Mouse (Mus musculus) stomach, embryonic 15.5 days (tissue): ENCODE measurements around the gene Zfp719. TPM values are rescaled to one million over a fixed set of nuclear protein-coding genes. Genes with fewer than 3 reads are reported as not detected.
A peak's percentile ranks its signal among the peaks of the same experiment; 100 is the strongest.

Experiments used
- ATAC-seq: fragments of 200-750 bp; cut with Nextera tagmentation; 2 replicates; pipeline ENCODE4 v1.8.0; 2017; ENCODE audit warnings: low read depth, moderate number of reproducible peaks, moderate TSS enrichment; ENCODE audit not compliant: insufficient read depth, low FRiP score
- H3K27ac ChIP-seq: fragments of 300-500 bp; sonication (generic); 2 replicates; pipeline ENCODE4 v1.5.1; 2015; ENCODE audit warnings: mild to moderate bottlenecking, inconsistent platforms
- H3K27me3 ChIP-seq: fragments of 300-500 bp; sonication (generic); replicated peaks from 2 replicates; pipeline ENCODE4 v1.6.1; 2015; ENCODE audit warnings: inconsistent platforms
- H3K36me3 ChIP-seq: fragments of 300-500 bp; sonication (generic); 2 replicates; pipeline ENCODE4 v1.6.1; 2015; ENCODE audit warnings: inconsistent platforms
- H3K4me1 ChIP-seq: fragments of 300-500 bp; sonication (generic); 2 replicates; pipeline ENCODE4 v1.6.1; 2015; ENCODE audit warnings: inconsistent platforms
- H3K4me2 ChIP-seq: fragments of 300-500 bp; sonication (generic); 2 replicates; pipeline ENCODE4 v1.6.1; 2015; ENCODE audit warnings: mild to moderate bottlenecking, inconsistent platforms
- H3K4me3 ChIP-seq: fragments of 300-500 bp; sonication (generic); replicated peaks from 2 replicates; pipeline ENCODE4 v1.5.1; 2015; ENCODE audit warnings: inconsistent platforms
- H3K9ac ChIP-seq: fragments of 300-500 bp; sonication (generic); 2 replicates; pipeline ENCODE4 v1.6.1; 2015; ENCODE audit warnings: inconsistent platforms
- H3K9me3 ChIP-seq: fragments of 300-500 bp; sonication (generic); 2 replicates; pipeline ENCODE4 v1.6.1; 2016; ENCODE audit warnings: inconsistent platforms
- WGBS: fragments of 180-500 bp; shearing (Covaris S2); methylation state at CpG from one replicate; pipeline ENCODE4 v1.1.7; 2015; 5-methylcytosine and 5-hydroxymethylcytosine counted together
- polyA plus RNA-seq: library from polyadenylated mRNA; unstranded; fragments of >200 nt; fragmentation: Nextera tagmentation; extraction: Ambion mirVana; gene quantifications from 2 replicates; pipeline ENCODE4 v1.2.1, GENCODE M21; 2015

Zfp719 gene
- polyA plus RNA-seq, 1 experiment from 2014 or later = 10.3 TPM

DNA sequence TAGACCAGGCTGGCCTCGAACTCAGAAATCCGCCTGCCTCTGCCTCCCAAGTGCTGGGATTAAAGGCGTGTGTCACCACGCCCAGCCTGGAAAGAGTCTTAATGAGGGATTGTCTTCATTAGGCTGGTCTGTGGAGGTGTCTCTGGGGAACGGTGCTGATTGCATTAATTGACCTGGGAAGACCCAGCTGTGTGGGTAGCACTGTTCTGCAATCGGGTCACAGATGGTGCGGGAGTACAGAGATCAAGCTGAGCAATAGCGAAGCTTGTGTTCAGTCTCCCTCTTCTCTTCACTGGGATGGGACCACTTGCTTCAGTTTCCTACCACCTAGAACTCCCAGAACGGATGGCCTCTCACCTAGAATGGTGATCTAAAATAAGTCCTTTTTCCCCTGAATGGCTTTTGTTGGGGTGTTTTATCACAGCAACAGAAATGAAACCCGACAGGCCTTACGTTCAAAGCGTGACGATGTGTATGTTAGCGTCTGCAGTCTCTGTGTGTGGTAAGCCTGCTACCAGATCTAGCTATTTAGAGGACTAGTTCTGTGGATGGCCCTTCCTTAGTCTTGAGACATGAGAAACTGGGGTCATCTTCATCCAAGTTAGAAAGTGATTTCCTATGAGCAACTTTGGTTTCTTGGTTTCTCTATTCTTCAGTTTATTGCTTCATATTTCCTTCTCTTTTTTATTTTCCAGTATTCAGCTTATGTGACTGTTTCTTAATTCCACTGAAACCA, 34.6 kb downstream of the Zfp719 start:
- H3K27ac ChIP-seq = no peak overlapping the region
- 88% methylated on average over 14 of the region's 14 CpGs for WGBS

DNA sequence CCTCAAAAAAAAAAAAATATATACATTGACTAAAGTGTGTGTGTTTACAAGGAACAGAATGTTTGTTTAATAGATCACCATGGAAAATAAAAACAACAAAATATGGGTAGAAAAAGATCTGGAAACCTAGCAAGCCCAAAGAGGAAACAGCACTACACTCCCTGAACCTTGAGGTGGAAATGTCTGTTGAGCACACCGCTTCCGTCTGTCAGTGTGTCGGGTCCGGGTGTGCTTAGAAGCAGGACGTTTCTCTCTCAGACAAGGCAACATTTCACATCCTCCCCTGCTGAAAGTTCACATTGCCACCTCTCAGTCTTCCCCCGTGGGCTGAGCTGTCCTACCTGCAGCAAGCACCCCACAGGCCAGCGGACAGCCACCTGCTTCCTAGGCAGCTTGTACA, 43.5 kb downstream of the Zfp719 start:
- no peak overlapping the region for H3K27ac ChIP-seq
- H3K4me3 ChIP-seq = no peak overlapping the region
- H3K36me3 ChIP-seq = no peaks in the 10 kb centered on the region
- WGBS = 72% methylated on average over 7 of the region's 7 CpGs
- H3K9me3 ChIP-seq = no peaks in the 10 kb centered on the region
- H3K27me3 ChIP-seq = no peaks in the 10 kb centered on the region
- ATAC-seq = no peak
- no peaks in the 10 kb centered on the region for H3K4me1 ChIP-seq
- H3K9ac ChIP-seq = no peak overlapping the region
- no peak overlapping the region for H3K4me2 ChIP-seq

More for the DNA sequence above, 34.6 kb downstream of the Zfp719 start:
- H3K9me3 ChIP-seq = no peaks in the 10 kb centered on the region
- no peaks in the 10 kb centered on the region for H3K4me1 ChIP-seq
- H3K4me2 ChIP-seq = no peak overlapping the region
- H3K27me3 ChIP-seq = no peaks in the 10 kb centered on the region
- ATAC-seq = no peak
- no peak overlapping the region for H3K9ac ChIP-seq
- H3K4me3 ChIP-seq = no peak overlapping the region
- no peaks in the 10 kb centered on the region for H3K36me3 ChIP-seq

DNA sequence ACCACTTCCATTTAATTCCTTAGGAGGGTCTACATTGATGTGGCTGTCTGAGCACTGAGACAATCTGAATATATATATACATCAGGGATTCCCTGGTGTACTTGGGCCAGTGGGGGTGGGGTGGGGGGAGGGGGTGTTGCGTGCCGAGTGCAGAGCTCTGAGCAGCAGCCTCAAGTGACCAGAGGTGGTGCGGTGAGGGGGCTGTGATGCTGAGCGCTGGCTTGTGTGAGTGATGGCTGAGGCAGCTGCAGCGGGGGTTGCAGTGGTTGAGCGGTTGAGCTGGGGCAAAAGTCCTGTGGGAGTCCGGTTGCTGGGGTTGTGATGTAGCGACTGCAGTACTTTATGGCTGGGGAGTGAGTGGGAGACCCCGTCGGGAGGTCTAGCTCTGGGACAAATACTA, 44.4 kb downstream of the Zfp719 start:
- H3K9me3 ChIP-seq = no peaks in the 10 kb centered on the region
- no peaks in the 10 kb centered on the region for H3K27me3 ChIP-seq
- ATAC-seq = no peak
- H3K4me3 ChIP-seq = no peak overlapping the region
- no peaks in the 10 kb centered on the region for H3K36me3 ChIP-seq
- WGBS = 18% methylated on average over 10 of the region's 10 CpGs
- H3K4me1 ChIP-seq = no peaks in the 10 kb centered on the region
- no peak overlapping the region for H3K9ac ChIP-seq
- H3K4me2 ChIP-seq = no peak overlapping the region
- H3K27ac ChIP-seq = no peak overlapping the region

DNA sequence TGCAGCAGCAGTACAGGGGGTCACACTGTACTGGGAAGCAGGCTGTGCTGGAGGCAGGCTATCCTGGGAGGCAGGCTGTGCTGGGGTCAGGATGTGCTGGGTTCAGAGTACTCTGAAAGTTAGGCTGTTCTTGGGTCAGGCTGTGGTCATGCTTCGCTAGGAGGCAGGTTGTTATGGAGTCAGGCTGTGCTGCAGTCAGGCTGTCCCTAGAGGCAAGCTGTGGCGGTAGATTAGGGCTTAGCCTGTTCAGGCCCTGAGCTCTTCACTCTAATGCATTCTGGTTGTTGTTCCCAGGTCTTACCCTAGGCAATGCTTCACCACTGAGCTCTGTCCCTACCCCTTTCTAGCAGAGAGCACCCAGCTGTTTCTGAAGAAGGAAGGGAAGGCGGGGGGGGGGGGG, 45.7 kb downstream of the Zfp719 start:
- Histone ChIP-seq H3K9me3 (no peaks in the 10 kb centered on the region), H3K9ac (no peak overlapping the region), H3K27me3 (no peaks in the 10 kb centered on the region), H3K4me3 (no peak overlapping the region), H3K36me3 (no peaks in the 10 kb centered on the region), H3K27ac (no peak overlapping the region), H3K4me1 (no peaks in the 10 kb centered on the region), H3K4me2 (no peak overlapping the region)
- 71% methylated on average over 3 of the region's 3 CpGs for WGBS
- ATAC-seq = no peak

DNA sequence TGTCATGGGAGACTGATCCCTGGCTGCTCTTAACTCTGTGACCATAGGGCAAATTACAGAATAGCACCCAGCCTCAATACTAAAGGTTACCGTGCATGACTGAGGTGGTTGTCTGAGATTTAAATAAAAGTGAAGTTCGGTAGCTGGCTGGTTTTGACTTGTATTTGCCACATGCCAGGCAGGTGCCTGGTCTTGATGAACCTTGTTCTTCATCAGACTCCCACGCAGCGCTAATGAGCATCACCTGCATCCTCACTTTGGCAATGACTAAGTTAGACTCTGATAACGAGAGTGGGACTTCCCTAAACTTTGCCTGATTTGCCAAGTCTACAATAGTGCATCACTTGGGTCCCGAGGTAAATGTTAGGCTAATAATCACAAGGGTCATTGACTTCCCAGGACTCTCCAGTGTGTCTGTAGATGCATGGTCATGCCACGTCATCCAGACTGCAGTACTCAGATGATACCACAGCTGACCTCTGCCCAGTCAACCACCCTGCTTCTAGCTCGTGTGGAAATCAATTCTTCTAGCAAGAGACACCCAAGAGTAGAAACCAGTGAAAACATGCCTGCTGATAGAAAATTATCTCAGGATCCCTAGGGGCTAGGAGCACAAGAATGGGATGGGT, 46.5 kb downstream of the Zfp719 start:
- Histone ChIP-seq H3K4me2 (no peak overlapping the region), H3K9ac (no peak overlapping the region), H3K4me1 (no peaks in the 10 kb centered on the region), H3K27ac (no peak overlapping the region), H3K9me3 (no peaks in the 10 kb centered on the region), H3K27me3 (no peaks in the 10 kb centered on the region), H3K4me3 (no peak overlapping the region), H3K36me3 (no peaks in the 10 kb centered on the region)
- 80% methylated on average over 8 of the region's 8 CpGs for WGBS
- ATAC-seq = no peak

DNA sequence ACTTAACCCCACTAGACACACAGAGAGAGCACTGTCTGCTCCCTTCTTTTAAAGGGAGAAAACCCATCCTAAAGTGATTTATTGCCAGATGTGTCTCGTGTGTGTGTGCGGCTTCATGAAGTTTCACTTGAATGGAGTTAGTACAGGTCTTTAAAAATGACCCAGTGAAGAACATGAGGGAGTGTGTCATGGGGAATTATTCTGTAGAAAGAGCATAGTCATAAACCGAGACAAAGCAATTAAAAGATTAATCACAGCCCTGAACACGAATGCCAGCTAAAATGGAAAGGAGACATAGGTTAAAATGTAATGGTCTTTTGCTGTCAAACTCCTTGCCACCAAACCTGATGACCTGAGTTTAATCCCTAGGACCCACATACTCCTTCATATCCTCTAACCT, 54.5 kb downstream of the Zfp719 start:
- no peak overlapping the region for H3K27ac ChIP-seq
- WGBS = 65% methylated on average over 4 of the region's 4 CpGs
- no peak overlapping the region for H3K4me2 ChIP-seq
- H3K4me1 ChIP-seq = no peaks in the 10 kb centered on the region
- no peaks in the 10 kb centered on the region for H3K9me3 ChIP-seq
- H3K9ac ChIP-seq = no peak overlapping the region
- H3K4me3 ChIP-seq = no peak overlapping the region
- H3K36me3 ChIP-seq = no peaks in the 10 kb centered on the region
- ATAC-seq = no peak
- no peaks in the 10 kb centered on the region for H3K27me3 ChIP-seq

DNA sequence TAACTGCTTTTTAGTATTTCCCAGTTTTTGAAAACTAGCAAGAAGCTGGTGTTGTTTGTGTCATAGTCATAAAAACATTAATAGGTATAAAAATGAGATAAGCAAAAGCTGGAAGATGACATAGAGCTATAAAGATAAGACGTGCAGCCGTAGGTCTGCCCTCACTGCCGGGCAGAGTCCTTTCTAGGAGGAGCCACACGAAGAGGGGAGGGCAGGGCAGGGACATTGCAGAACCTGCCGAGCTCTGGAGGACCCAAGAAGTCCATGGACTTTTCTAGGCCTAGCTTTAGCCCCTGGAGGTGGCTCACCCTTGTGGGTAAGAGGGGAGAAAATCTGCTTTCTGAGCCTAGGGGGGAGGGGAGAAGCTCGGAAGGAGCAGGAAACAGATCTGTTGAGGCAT, 55.1 kb downstream of the Zfp719 start, which contains the start of gene Ceacam18:
TSS of gene Ceacam18 (plus strand) at position 208 of the 400 bp plus-strand sequence.
- no peak within 1 kb of the TSS for H3K4me3 ChIP-seq
- WGBS = 52% methylated on average over 6 of the region's 6 CpGs
- H3K27ac ChIP-seq = no peak within 1 kb of the TSS

DNA sequence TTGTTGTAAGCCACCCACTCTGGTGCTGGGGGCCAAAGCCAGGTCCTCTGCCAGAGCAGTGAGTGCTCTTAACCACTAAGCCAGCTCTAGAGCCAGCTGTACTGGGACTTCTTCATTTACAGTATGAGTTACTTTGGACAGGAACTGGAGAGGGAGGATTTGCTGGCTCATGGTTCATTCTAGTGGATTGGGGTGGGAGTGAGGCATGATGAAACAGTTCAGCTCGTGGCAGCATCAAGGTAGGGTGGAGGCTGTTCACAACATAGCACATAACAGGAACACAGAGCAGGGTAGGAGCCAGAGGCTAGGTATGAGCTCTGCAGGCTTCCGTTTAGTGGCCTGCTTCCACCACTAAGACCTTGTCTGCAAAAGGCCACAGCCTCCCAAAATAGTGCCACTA, 56.8 kb downstream of the Zfp719 start:
- no peaks in the 10 kb centered on the region for H3K36me3 ChIP-seq
- no peak overlapping the region for H3K4me3 ChIP-seq
- WGBS = 67% methylated on average over 2 of the region's 2 CpGs
- ATAC-seq = no peak
- no peak overlapping the region for H3K9ac ChIP-seq
- no peak overlapping the region for H3K27ac ChIP-seq
- no peaks in the 10 kb centered on the region for H3K27me3 ChIP-seq
- no peaks in the 10 kb centered on the region for H3K4me1 ChIP-seq
- no peaks in the 10 kb centered on the region for H3K9me3 ChIP-seq
- H3K4me2 ChIP-seq = no peak overlapping the region

More for the DNA sequence above, 55.1 kb downstream of the Zfp719 start, which contains the start of gene Ceacam18:
- Histone ChIP-seq H3K36me3 (no peaks in the 10 kb centered on the region), H3K27me3 (no peaks in the 10 kb centered on the region), H3K4me1 (no peaks in the 10 kb centered on the region), H3K9me3 (no peaks in the 10 kb centered on the region), H3K9ac (no peak within 1 kb of the TSS), H3K4me2 (no peak within 1 kb of the TSS)
- ATAC-seq = 0 out of 2 replicates have a peak, but pooled peaks have one; percentile 35

DNA sequence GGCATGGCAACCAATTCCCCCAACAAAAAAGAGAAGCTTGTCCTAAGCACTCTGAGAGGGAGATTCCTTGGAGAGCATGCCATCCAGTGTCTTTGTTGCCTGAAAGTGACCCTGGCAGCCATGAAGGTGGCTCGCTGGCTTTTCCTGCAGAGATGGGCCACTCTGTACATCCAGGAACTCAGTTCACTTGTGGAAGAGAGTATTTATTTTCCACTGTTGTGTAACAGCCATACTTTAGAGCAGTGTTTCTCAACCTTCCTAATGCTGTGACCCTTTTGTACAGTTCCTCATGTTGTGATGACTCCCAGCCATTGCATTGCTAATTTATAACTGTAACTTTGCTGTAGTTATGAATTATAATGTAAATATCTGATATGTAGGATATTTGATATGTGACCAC, 57.7 kb downstream of the Zfp719 start:
- ATAC-seq = no peak
- Histone ChIP-seq H3K4me2 (no peak overlapping the region), H3K4me3 (no peak overlapping the region), H3K4me1 (no peaks in the 10 kb centered on the region), H3K27ac (no peak overlapping the region), H3K9me3 (no peaks in the 10 kb centered on the region), H3K36me3 (no peaks in the 10 kb centered on the region), H3K9ac (no peak overlapping the region), H3K27me3 (no peaks in the 10 kb centered on the region)
- 79% methylated on average over 1 of the region's 1 CpGs for WGBS

DNA sequence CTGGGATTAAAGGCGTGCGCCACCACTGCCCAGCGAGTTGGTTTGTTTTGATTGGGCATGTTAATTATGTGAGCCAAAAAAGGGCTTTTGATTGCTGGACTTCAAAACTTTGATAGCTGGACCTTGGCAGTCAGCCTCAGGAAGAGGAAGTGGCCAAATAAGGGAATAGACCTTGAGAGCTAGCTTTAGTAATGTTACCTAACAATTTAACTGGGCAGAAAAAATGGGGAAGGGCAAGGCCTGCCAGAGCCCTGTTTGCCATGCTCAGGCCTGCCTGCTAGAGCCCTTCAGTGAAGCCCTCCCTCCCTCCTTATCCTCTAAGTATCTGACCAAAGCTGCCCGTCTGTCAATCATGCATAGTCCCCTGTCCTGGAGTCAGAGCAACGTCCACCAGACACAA, 63.2 kb downstream of the Zfp719 start:
- no peaks in the 10 kb centered on the region for H3K36me3 ChIP-seq
- no peak overlapping the region for H3K4me3 ChIP-seq
- no peak overlapping the region for H3K4me2 ChIP-seq
- H3K4me1 ChIP-seq = no peaks in the 10 kb centered on the region
- no peaks in the 10 kb centered on the region for H3K9me3 ChIP-seq
- no peak overlapping the region for H3K27ac ChIP-seq
- ATAC-seq = no peak
- 78% methylated on average over 5 of the region's 5 CpGs for WGBS
- no peak overlapping the region for H3K9ac ChIP-seq
- H3K27me3 ChIP-seq = no peaks in the 10 kb centered on the region
